Mouse (Mus musculus) Patski (cell line): ENCODE data around the gene Gm20388. TPM values are rescaled to one million over a fixed set of nuclear protein-coding genes. Genes with fewer than 3 reads are reported as not detected.
A peak's percentile ranks its signal among the peaks of the same experiment; 100 is the strongest.

Experiments
- ATAC-seq: fragments of 100-300 bp; one replicate; pipeline ENCODE4 v1.8.0; 2021
- CTCF ChIA-PET: fragments of 350-600 bp; sonication (Branson Sonifier 250); formaldehyde crosslinking; loops from one replicate; lab custom pipeline; 2022; ENCODE audit warnings: inconsistent platforms; lab: Charles Lee
- POLR2A ChIA-PET: fragments of 350-600 bp; sonication (Branson Sonifier 250); formaldehyde crosslinking; loops from one replicate; lab custom pipeline; 2022; ENCODE audit warnings: antibody characterized with exemption, inconsistent platforms; lab: Charles Lee
- DNase-seq: peaks from one replicate; pipeline ENCODE4 v3.0.0-alpha.2; 2011; ENCODE audit warnings: low read depth, low spot score
- H3K27me3 ChIP-seq: fragments of 371-371 bp; one replicate; pipeline ENCODE4 v1.5.1; 2021
- CTCF ChIP-seq: fragments of 100-300 bp; IDR thresholded peaks from one replicate; pipeline ENCODE4 v1.5.1; 2021
- in situ Hi-C: fragments of 300-500 bp; cut with MboI; formaldehyde crosslinking; loops from 3 replicates; pipeline ENCODE4 v1.11.1; 2018; ENCODE audit warnings: low pct_unique_long_range_greater_than_20kb, mixed read lengths
- polyA plus RNA-seq: library from polyadenylated mRNA; unstranded; gene quantifications from one replicate; pipeline ENCODE4 v1.2.3, GENCODE M21; 2021

Gm20388 gene
- polyA plus RNA-seq, 1 experiment from 2014 or later = 86.7 TPM

GRCm38 (mm10) chr8:122169446-122169845 is 2258.8 kb downstream of the Gm20388 start:
- CTCF ChIA-PET = no interaction called here
- POLR2A ChIA-PET = no interaction called here

DNA sequence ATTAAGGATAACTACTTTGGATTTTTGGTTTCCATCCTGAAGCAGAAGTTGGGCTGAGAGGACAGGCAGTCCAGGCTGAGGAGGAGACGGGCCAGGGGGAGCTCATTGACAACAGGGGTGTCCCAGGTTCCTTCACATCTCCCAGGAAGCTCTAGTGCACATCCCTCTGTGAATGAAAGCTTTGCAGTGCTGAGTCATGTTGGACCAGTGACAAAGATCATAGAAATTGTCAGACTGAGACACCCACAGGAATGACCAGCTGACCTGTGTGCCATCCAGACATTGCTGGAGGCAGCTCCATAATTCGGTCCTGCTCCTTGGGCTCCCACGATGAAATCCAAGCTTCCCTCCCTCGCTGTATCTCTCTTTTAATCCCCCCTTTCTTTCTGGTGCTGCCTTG is 2261.2 kb downstream of the Gm20388 start:
- DNase-seq (peak; percentile 97), ATAC-seq (peak; percentile 37)
- in situ Hi-C loops = loop anchor here (5.0 kb wide), 1 partner anchor 55 kb away; no protein-coding TSS in a partner anchor
- CTCF ChIA-PET = interaction anchor here (1.0 to 1.7 kb wide), 3 partner anchors 10 to 87 kb away, joined by 3 to 7 read pairs (median 5); no protein-coding TSS in a partner anchor
- POLR2A ChIA-PET = no interaction called here
- no peak for TF ChIP-seq CTCF
- H3K27me3 ChIP-seq = no peaks in the 10 kb centered on the region

More at GRCm38 (mm10) chr8:122169446-122169845, 2258.8 kb downstream of the Gm20388 start:
- in situ Hi-C loops = loop anchor here (10.0 kb wide), 1 partner anchor 175 kb away; no protein-coding TSS in a partner anchor
- H3K27me3 ChIP-seq = no peaks in the 10 kb centered on the region
- TF ChIP-seq CTCF = no peak
- DNase-seq = no peak
- no peak for ATAC-seq

GRCm38 (mm10) chr8:122174133-122174930 is 2263.7 kb downstream of the Gm20388 start:
- ChIA-PET CTCF (interaction anchor here (1.6 kb wide), 1 partner anchor 11 kb away, joined by 3 read pairs; no protein-coding TSS in a partner anchor), POLR2A (interaction anchor here (0.5 kb wide), 1 partner anchor 8 kb away, joined by 3 read pairs; no protein-coding TSS in a partner anchor)

GRCm38 (mm10) chr8:122178392-122178890 is 2267.8 kb downstream of the Gm20388 start:
- ChIA-PET POLR2A (no interaction called here), CTCF (interaction anchor here (0.6 kb wide), 1 partner anchor 200 kb away, joined by 3 read pairs; no protein-coding TSS in a partner anchor)
- no peak for DNase-seq
- no peaks in the 10 kb centered on the region for H3K27me3 ChIP-seq
- in situ Hi-C loops = no loop called here
- ATAC-seq = no peak
- TF ChIP-seq CTCF = no peak

More at GRCm38 (mm10) chr8:122174133-122174930, 2263.7 kb downstream of the Gm20388 start:
- no peaks in the 10 kb centered on the region for H3K27me3 ChIP-seq
- TF ChIP-seq CTCF = no peak
- peak; percentile 22 for ATAC-seq
- in situ Hi-C loops = loop anchor here (5.0 kb wide), 1 partner anchor 53 kb away; no protein-coding TSS in a partner anchor
- no peak for DNase-seq

DNA sequence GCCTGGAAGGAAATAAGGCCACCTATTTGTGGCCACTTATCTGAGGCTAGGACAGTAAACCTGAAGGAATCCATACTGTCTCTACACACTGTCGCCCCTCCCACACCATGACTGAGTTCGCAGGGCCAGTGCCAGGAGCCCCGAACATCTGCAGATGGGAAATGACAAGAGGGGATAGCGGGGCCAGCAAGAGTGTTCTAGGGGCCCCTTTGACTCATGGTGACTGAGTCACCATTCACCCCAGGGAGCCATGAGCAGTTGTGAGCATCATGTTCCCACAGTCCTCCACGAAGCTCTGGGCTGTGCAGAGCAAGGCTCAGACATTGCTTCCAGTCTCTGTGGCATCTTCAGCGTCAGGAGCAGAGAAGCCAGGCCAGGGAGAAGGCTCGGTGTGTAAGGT is 2268.7 kb downstream of the Gm20388 start:
- CTCF ChIA-PET = no interaction called here
- DNase-seq = no peak
- POLR2A ChIA-PET = no interaction called here
- ATAC-seq = no peak
- TF ChIP-seq CTCF = no peak
- H3K27me3 ChIP-seq = no peaks in the 10 kb centered on the region
- in situ Hi-C loops = no loop called here

DNA sequence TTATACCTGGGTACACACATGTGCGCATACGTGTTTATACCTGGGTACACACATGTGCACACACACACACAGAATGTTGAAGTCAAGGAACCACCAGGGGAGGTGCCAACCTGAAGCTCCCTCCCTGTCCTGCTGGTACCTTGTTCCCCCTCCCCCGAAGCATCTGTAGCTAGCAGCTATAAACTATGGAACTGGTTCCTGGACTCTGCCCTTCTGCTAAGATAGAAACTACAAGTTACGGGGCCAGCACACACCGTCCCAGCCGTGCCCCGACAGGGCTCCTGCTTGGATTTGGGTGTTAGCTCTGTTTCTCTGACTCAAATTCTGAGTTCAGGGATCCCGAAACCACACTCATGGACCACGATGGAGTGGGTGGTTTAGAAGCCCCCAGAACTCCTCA is 2269.5 kb downstream of the Gm20388 start:
- CTCF ChIA-PET = no interaction called here
- ATAC-seq = no peak

GRCm38 (mm10) chr8:122181414-122181813 is 2270.8 kb downstream of the Gm20388 start:
- in situ Hi-C loops = no loop called here
- no peak for TF ChIP-seq CTCF
- CTCF ChIA-PET = interaction anchor here (1.2 to 1.7 kb wide), 3 partner anchors 9 to 45 kb away, joined by 3 to 7 read pairs (median 7); no protein-coding TSS in a partner anchor
- DNase-seq (peak; percentile 87), ATAC-seq (peak; percentile 60)
- POLR2A ChIA-PET = interaction anchor here (1.4 kb wide), 1 partner anchor 48 kb away, joined by 3 read pairs; no protein-coding TSS in a partner anchor
- H3K27me3 ChIP-seq = no peaks in the 10 kb centered on the region

More for the DNA sequence above, 2269.5 kb downstream of the Gm20388 start:
- no peak for TF ChIP-seq CTCF
- no peak for DNase-seq
- in situ Hi-C loops = no loop called here
- POLR2A ChIA-PET = no interaction called here
- no peaks in the 10 kb centered on the region for H3K27me3 ChIP-seq

DNA sequence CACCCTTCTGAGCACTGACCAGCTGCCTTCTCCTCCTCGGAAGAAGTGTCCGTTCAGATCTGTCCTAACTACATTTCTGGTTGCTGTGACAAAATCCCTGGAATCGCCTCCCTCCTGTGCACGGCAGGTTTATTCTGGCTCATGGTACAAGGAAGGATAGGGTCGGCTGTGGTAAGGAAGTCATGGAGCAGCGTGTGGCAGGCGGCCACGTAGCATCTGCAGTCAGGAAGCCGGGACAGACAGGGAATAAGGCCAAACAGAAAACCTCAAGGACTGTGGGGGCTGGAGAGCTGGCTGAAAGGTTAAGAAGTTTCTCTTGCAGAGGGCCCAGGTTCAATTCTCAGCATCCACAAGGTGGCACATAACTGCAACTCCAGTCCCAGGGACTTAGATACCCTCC is 2271.3 kb downstream of the Gm20388 start:
- TF ChIP-seq CTCF = no peak
- POLR2A ChIA-PET = interaction anchor here (1.4 kb wide), 1 partner anchor 48 kb away, joined by 3 read pairs; no protein-coding TSS in a partner anchor
- CTCF ChIA-PET = interaction anchor here (1.2 to 1.7 kb wide), 3 partner anchors 10 to 44 kb away, joined by 3 to 7 read pairs (median 7); no protein-coding TSS in a partner anchor
- DNase-seq = no peak
- ATAC-seq = no peak
- in situ Hi-C loops = no loop called here
- no peaks in the 10 kb centered on the region for H3K27me3 ChIP-seq

DNA sequence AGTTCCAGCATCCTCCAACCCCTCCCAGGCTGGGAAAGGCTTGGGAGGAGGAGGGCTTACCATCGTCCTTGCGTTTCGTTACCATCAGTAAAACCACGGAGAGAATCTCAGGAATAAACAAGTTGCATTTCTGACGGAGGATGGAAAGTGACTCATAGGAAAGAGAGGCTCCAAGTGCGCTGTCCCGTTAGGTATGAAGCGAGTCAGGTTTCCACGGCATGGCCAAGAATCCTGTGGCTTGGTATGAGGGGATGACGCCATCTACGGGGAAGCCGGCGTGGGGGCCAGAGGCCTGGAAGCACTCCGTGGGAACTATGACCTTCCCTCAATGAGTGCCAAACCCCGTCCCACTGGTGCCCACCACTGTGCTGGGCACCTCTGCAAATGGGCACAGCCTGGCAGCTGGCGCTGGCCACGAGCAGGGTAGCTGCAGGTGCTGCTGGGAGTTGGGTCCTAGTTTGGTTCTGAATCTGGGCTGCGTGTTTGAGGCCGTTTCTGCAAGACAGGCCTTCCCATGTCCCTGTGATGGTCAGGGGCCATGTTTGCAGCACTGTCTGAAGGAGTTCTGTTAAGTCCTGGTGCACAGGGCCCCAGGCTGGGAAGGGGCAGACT is 2275.8 kb downstream of the Gm20388 start:
- peak; percentile 58 for ATAC-seq
- no peak for TF ChIP-seq CTCF
- in situ Hi-C loops = no loop called here

GRCm38 (mm10) chr8:122187271-122187670 is 2276.6 kb downstream of the Gm20388 start:
- TF ChIP-seq CTCF = no peak
- ChIA-PET POLR2A (interaction anchor here (2.4 kb wide), 1 partner anchor 43 kb away, joined by 11 read pairs; no protein-coding TSS in a partner anchor), CTCF (interaction anchor here (0.5 to 1.1 kb wide), 3 partner anchors 12 to 288 kb away, joined by 3 read pairs; no protein-coding TSS in a partner anchor)
- ATAC-seq = peak; percentile 56
- H3K27me3 ChIP-seq = no peaks in the 10 kb centered on the region
- in situ Hi-C loops = no loop called here
- no peak for DNase-seq

More for the DNA sequence above, 2275.8 kb downstream of the Gm20388 start:
- no peaks in the 10 kb centered on the region for H3K27me3 ChIP-seq
- POLR2A ChIA-PET = interaction anchor here (0.6 to 2.4 kb wide), 2 partner anchors 44 to 339 kb away, joined by 3 to 11 read pairs; no protein-coding TSS in a partner anchor
- CTCF ChIA-PET = interaction anchor here (0.5 to 1.1 kb wide), 3 partner anchors 13 to 287 kb away, joined by 3 read pairs; no protein-coding TSS in a partner anchor
- peak; percentile 91 for DNase-seq
